Mouse (Mus musculus) bone marrow, adult 2 months (tissue): ENCODE measurements around the gene Plekhg2.

Source experiments
- CTCF ChIP-seq: fragments of 200-500 bp; IDR thresholded peaks from 2 replicates; pipeline ENCODE4 v1.5.1; 2011; ENCODE audit warnings: low read length, control low read depth; ENCODE audit not compliant: control insufficient read depth, insufficient read depth
- POLR2A ChIP-seq: fragments of 200-500 bp; IDR thresholded peaks from 2 replicates; pipeline ENCODE4 v1.6.1; 2011; ENCODE audit warnings: low read depth, mild to moderate bottlenecking, control low read depth, low read length, borderline replicate concordance; ENCODE audit not compliant: control insufficient read depth

DNA sequence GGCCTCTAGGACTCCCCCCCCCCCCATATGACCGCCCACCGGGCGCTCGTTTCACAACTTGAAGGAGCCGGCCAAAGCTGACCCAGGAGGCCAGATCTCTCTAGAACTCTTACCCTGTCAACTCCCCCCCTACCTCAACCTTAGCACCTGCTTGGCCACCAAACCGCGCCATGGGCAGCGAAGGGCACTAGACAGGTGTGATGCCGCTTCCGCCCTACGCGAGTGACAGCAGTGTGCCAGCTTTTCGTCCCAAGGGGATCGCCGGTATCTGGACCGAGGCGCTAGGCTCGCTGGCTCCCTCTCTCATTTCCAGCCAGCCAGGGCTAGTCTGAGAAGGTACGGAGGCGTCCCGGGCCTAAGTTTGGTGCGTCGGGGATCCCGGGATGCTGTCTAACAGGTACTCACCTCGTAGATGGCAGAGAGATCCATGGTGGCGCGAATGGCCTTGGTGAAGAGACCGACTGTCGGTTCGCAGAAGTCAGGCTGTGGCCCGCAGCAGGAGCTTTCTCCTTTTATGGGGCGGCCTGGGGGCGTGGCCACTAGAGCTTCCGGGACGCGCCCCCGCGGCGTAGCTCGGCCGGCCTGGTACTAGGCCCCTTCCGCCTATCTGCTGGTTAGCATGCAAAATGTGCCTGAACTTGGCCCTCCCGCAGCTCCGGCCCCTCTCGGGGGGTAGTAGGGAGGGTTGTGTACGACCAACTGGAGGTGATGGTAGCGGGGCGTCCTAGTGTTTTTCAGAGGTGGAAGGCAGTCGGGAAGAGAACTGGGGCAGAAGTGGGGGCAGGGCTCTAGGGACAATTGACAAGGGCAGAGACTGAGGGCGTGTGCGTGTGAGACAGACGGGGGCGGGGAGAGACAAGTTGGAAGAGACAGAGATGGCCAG, 6.6 kb upstream of the Plekhg2 start:
- TF ChIP-seq CTCF: no peak
- TF ChIP-seq POLR2A: peak; percentile 100
